Mouse (Mus musculus) heart, postnatal 25 days (tissue): Measurements from ENCODE around the gene 4930469K13Rik. TPM values are rescaled to one million over a fixed set of nuclear protein-coding genes. Genes with fewer than 3 reads are reported as not detected.

Experiments
- DNase-seq: peaks from one replicate; pipeline ENCODE4 v3.0.0; 2022; ENCODE audit warnings: low spot score
- intact Hi-C: fragments of 180-260 bp; cut with DNase I; formaldehyde crosslinking; loops from one replicate; pipeline ENCODE4 v1.15.1; 2025
- total RNA-seq, 2 experiments: library from RNA; stranded (reverse); gene quantifications; 2 replicates each; pipeline ENCODE4 v1.2.3; 2021

Gene 4930469K13Rik
- total RNA-seq, 2 experiments from 2014 or later: not detected

GRCm38 (mm10) chr11:34001938-34002592, 96.3 kb downstream of the 4930469K13Rik start:
- intact Hi-C loops: loop anchor here (1.0 to 10.0 kb wide), 2 partner anchors 72 to 213 kb away; no protein-coding TSS in a partner anchor
- DNase-seq: no peak

- intact Hi-C loops: loop anchor here (10.0 kb wide), 1 partner anchor 214 kb away; no protein-coding TSS in a partner anchor
- no peak for DNase-seq
Measured at GRCm38 (mm10) chr11:34000416-34000815, 97.9 kb downstream of the 4930469K13Rik start.

- no peak for DNase-seq
- intact Hi-C loops: no loop called here
Measured at GRCm38 (mm10) chr11:33998244-33998643, 100.1 kb downstream of the 4930469K13Rik start.

- intact Hi-C loops: no loop called here
- DNase-seq: no peak
Measured at GRCm38 (mm10) chr11:33993496-33993895, 104.9 kb downstream of the 4930469K13Rik start.

- DNase-seq: no peak
Measured at GRCm38 (mm10) chr11:33992938-33993337, 105.4 kb downstream of the 4930469K13Rik start, which contains the start of gene Kcnip1. Gene Kcnip1 (minus strand): TSS chr11:33993152.

GRCm38 (mm10) chr11:33990002-33990401, 108.4 kb downstream of the 4930469K13Rik start:
- DNase-seq: no peak
- intact Hi-C loops: no loop called here

More at GRCm38 (mm10) chr11:33992938-33993337, 105.4 kb downstream of the 4930469K13Rik start, which contains the start of gene Kcnip1:
- intact Hi-C loops: no loop called here

GRCm38 (mm10) chr11:33986525-33986924, 111.8 kb downstream of the 4930469K13Rik start:
- DNase-seq: no peak
- intact Hi-C loops: no loop called here

GRCm38 (mm10) chr11:33980146-33980545, 118.2 kb downstream of the 4930469K13Rik start:
- DNase-seq: no peak
- intact Hi-C loops: no loop called here

- DNase-seq: no peak
- intact Hi-C loops: no loop called here
Measured at GRCm38 (mm10) chr11:33975121-33975520, 123.2 kb downstream of the 4930469K13Rik start.

GRCm38 (mm10) chr11:33974341-33975040, 123.9 kb downstream of the 4930469K13Rik start:
- intact Hi-C loops: no loop called here

GRCm38 (mm10) chr11:33972114-33972513, 126.2 kb downstream of the 4930469K13Rik start:
- intact Hi-C loops: no loop called here
- no peak for DNase-seq

More at GRCm38 (mm10) chr11:33974341-33975040, 123.9 kb downstream of the 4930469K13Rik start:
- no peak for DNase-seq

GRCm38 (mm10) chr11:33969199-33969598, 129.2 kb downstream of the 4930469K13Rik start:
- no peak for DNase-seq
- intact Hi-C loops: no loop called here

- no peak for DNase-seq
- intact Hi-C loops: no loop called here
Measured at GRCm38 (mm10) chr11:33967708-33968107, 130.6 kb downstream of the 4930469K13Rik start.

- intact Hi-C loops: no loop called here
- no peak for DNase-seq
Measured at GRCm38 (mm10) chr11:33965380-33965779, 133.0 kb downstream of the 4930469K13Rik start.

- intact Hi-C loops: loop anchor here (5.0 kb wide), 1 partner anchor 249 kb away; no protein-coding TSS in a partner anchor
Measured at GRCm38 (mm10) chr11:33962688-33963407, 135.5 kb downstream of the 4930469K13Rik start, which contains the start of gene Kcnmb1. Gene Kcnmb1 (plus strand): TSS chr11:33963013.

GRCm38 (mm10) chr11:33962178-33962577, 136.2 kb downstream of the 4930469K13Rik start:
- no peak for DNase-seq
- intact Hi-C loops: loop anchor here (5.0 kb wide), 1 partner anchor 250 kb away; no protein-coding TSS in a partner anchor

More at GRCm38 (mm10) chr11:33962688-33963407, 135.5 kb downstream of the 4930469K13Rik start, which contains the start of gene Kcnmb1:
- DNase-seq: peak; percentile 6

GRCm38 (mm10) chr11:33958713-33959112, 139.6 kb downstream of the 4930469K13Rik start:
- no peak for DNase-seq
- intact Hi-C loops: loop anchor here (5.0 kb wide), 1 partner anchor 114 kb away; no protein-coding TSS in a partner anchor

- DNase-seq: no peak
- intact Hi-C loops: loop anchor here (5.0 kb wide), 1 partner anchor 115 kb away; no protein-coding TSS in a partner anchor
Measured at GRCm38 (mm10) chr11:33957595-33957994, 140.8 kb downstream of the 4930469K13Rik start.

- intact Hi-C loops: loop anchor here (5.0 kb wide), 1 partner anchor 116 kb away; no protein-coding TSS in a partner anchor
Measured at GRCm38 (mm10) chr11:33956623-33957022, 141.7 kb downstream of the 4930469K13Rik start.

GRCm38 (mm10) chr11:33955982-33956381, 142.4 kb downstream of the 4930469K13Rik start:
- DNase-seq: no peak
- intact Hi-C loops: loop anchor here (5.0 kb wide), 1 partner anchor 116 kb away; no protein-coding TSS in a partner anchor

More at GRCm38 (mm10) chr11:33956623-33957022, 141.7 kb downstream of the 4930469K13Rik start:
- DNase-seq: no peak
